Mouse (Mus musculus) olfactory bulb, adult 2 months (tissue): ENCODE data around the gene Ccdc85a.

Experiments
- CTCF ChIP-seq: fragments of 200-500 bp; IDR thresholded peaks from 2 replicates; pipeline ENCODE4 v1.5.1; 2012; ENCODE audit warnings: low read depth, mild to moderate bottlenecking, low read length, moderate library complexity; ENCODE audit not compliant: insufficient read depth
- POLR2A ChIP-seq: fragments of 200-500 bp; IDR thresholded peaks from 2 replicates; pipeline ENCODE4 v1.6.1; 2012; ENCODE audit warnings: mild to moderate bottlenecking, low read depth, low read length, moderate library complexity; ENCODE audit not compliant: insufficient read depth

DNA sequence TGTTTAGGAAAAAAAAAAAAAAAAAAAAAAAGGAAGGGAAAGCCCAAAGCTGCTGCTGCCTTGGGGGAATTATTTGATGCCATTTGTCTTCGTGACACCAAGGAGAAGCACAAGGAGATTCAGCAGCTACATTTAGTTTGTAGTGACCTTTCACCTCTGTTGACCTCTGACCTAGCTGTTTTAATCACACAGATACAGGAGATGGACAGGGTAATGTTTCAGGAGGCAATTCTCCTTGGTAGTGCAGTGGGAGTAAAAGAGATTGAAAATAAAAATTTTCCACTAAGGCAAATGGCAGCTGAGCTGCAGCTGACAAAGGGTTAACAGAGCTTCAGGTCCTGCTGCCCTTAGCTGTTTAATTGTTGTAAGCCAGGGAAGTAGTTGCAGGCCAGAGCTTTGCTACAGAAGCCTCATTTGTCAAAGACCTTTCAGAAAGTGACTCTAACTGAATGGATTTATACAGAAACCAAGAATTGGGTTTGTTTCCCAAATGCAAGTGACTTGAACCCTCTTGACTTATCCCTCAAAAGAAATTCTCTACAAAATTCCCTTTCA lies 49.5 kb upstream of the Ccdc85a start:
- TF ChIP-seq CTCF: no peak
- TF ChIP-seq POLR2A: no peak
